Mouse (Mus musculus) bone marrow macrophage, adult 2 months (primary cell): ENCODE data around the gene Kdm2b.

ENCODE experiments used
- CTCF ChIP-seq: IDR thresholded peaks from 2 replicates; pipeline ENCODE4 v1.5.1; 2012; ENCODE audit warnings: low read depth, mild to moderate bottlenecking, low read length, moderate library complexity
- POLR2A ChIP-seq: IDR thresholded peaks from 2 replicates; pipeline ENCODE4 v1.6.1; 2012; ENCODE audit warnings: mild to moderate bottlenecking, low read depth, low read length, borderline replicate concordance

GRCm38 (mm10) chr5:123023049-123023448, 33.4 kb upstream of the Kdm2b start:
- no peak for TF ChIP-seq CTCF
- no peak for TF ChIP-seq POLR2A
